Mouse (Mus musculus): Measurements from ENCODE around the gene Ppp6r3.
"Not testable (repeated sequence)": the region's sequence is repeated elsewhere in the genome, so short reads cannot be mapped to it uniquely, and the experiment has no call there.

Ppp6r3 gene

DNA sequence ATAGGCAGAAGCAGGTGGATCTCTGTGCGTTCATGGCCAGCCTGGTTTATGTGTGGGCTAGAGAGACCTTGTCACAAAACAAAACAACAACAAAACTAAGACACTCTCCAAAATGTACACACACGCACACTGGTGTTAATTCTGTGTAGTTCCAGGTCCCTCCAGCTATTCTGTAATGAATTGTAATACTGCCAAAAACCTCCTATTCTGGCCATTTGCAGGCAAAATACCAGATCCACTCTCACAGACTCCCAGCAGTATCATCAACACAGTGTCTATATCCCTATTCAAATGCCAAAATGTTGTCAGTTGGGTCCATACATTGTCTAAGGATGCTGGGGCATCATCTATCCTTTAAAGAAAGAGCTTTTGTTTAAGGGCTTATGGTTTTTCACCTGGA is 30.6 kb downstream of the Ppp6r3 start:
- H3K4me3 ChIP-seq (replicated peaks; ENCODE audit: low read length) = no peak overlapping the region
- no peaks in the 10 kb centered on the region for H3K27me3 ChIP-seq (ENCODE audit: insufficient read depth, low read length)
- H3K36me3 ChIP-seq (ENCODE audit: insufficient read depth, low read length) = peaks cover 76% of the 10 kb centered on the region
- no peaks in the 10 kb centered on the region for H3K9me3 ChIP-seq (ENCODE audit: low read length)
- TF ChIP-seq POU5F1 (IDR thresholded peaks at IDR 0.05; ENCODE audit: borderline replicate concordance, low read length) (no peak), NANOG (IDR thresholded peaks at IDR 0.05; ENCODE audit: borderline replicate concordance, low read length) (no peak), CTCF (conservative IDR thresholded peaks at IDR 0.05; ENCODE audit: low read length) (no peak)
- peaks cover 82% of the 10 kb centered on the region for H3K4me1 ChIP-seq (replicated peaks; ENCODE audit: low read depth, low read length)

DNA sequence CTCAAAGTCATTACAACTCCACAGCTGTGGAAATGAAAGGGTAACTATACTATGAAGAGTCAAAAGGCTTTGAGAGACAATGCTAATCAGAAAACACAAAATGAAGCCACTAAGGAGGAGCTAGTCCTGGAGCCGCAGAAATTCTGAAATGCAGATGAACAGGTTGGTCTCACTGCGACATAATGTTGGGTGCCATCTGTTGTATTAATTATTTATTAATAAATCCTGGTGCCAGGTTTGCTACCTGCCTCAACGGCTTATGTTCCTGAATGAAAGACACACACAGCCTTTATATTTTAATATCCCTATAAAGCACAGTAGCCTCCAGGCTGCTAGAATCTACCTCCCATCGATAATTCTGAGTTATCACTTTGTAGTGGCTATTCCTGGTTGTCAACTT is 33.0 kb downstream of the Ppp6r3 start:
- TF ChIP-seq POU5F1 (IDR thresholded peaks at IDR 0.05; ENCODE audit: borderline replicate concordance, low read length) (no peak), CTCF (conservative IDR thresholded peaks at IDR 0.05; ENCODE audit: low read length) (no peak), NANOG (IDR thresholded peaks at IDR 0.05; ENCODE audit: borderline replicate concordance, low read length) (no peak)
- no peaks in the 10 kb centered on the region for H3K9me3 ChIP-seq (ENCODE audit: low read length)
- no peak overlapping the region for H3K4me3 ChIP-seq (replicated peaks; ENCODE audit: low read length)
- H3K4me1 ChIP-seq (replicated peaks; ENCODE audit: low read depth, low read length) = peaks cover 82% of the 10 kb centered on the region
- H3K36me3 ChIP-seq (ENCODE audit: insufficient read depth, low read length) = peaks cover 75% of the 10 kb centered on the region
- H3K27me3 ChIP-seq (ENCODE audit: insufficient read depth, low read length) = no peaks in the 10 kb centered on the region

DNA sequence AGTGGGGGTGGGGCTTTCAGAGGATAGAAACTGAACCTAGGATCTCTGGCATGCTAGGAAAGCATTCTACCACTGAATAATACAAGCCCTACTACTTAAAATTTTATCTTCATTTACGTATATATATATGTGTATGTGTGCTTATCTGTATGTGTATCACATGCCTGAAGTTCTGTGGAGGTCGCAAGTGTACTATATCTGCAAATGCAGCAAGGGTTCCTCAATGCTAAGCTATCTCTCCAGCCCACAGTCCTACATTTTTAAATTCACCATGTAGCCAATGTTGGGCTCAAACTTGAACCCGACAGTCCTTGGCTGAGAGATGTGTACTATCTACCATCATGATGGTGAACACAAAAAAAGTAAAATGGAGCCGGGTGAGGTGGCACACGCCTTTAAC is 34.6 kb downstream of the Ppp6r3 start:
- no peak overlapping the region for H3K4me3 ChIP-seq (replicated peaks; ENCODE audit: low read length)
- no peak for TF ChIP-seq CTCF (conservative IDR thresholded peaks at IDR 0.05; ENCODE audit: low read length)
- TF ChIP-seq NANOG (IDR thresholded peaks at IDR 0.05; ENCODE audit: borderline replicate concordance, low read length) = no peak
- TF ChIP-seq POU5F1 (IDR thresholded peaks at IDR 0.05; ENCODE audit: borderline replicate concordance, low read length) = no peak

DNA sequence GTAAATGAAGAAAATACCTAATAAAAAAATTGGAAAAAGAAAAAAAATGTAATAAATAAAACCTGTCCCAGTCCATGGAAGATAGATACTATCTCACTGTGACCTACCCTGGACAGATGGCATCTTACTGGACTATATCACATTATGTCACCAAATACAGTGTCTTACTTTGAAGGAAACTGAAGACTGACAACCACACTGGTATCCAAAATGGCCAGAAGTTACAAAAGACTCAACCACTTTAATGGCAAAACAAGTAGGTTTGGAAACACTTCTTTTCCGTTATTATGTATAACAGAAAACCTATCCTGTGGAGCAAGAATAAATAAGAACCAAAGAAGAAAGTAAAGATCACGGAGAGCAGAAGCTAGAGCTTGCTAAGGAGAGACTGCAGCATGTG is 35.3 kb downstream of the Ppp6r3 start:
- H3K4me1 ChIP-seq (replicated peaks; ENCODE audit: low read depth, low read length) = peaks cover 81% of the 10 kb centered on the region
- H3K36me3 ChIP-seq (ENCODE audit: insufficient read depth, low read length) = peaks cover 67% of the 10 kb centered on the region
- H3K27me3 ChIP-seq (ENCODE audit: insufficient read depth, low read length) = no peaks in the 10 kb centered on the region
- H3K4me3 ChIP-seq (replicated peaks; ENCODE audit: low read length) = no peak overlapping the region
- no peaks in the 10 kb centered on the region for H3K9me3 ChIP-seq (ENCODE audit: low read length)
- TF ChIP-seq NANOG (IDR thresholded peaks at IDR 0.05; ENCODE audit: borderline replicate concordance, low read length) (no peak), POU5F1 (IDR thresholded peaks at IDR 0.05; ENCODE audit: borderline replicate concordance, low read length) (no peak), CTCF (conservative IDR thresholded peaks at IDR 0.05; ENCODE audit: low read length) (no peak)

More for the DNA sequence above, 34.6 kb downstream of the Ppp6r3 start:
- no peaks in the 10 kb centered on the region for H3K27me3 ChIP-seq (ENCODE audit: insufficient read depth, low read length)
- H3K9me3 ChIP-seq (ENCODE audit: low read length) = no peaks in the 10 kb centered on the region
- peaks cover 70% of the 10 kb centered on the region for H3K36me3 ChIP-seq (ENCODE audit: insufficient read depth, low read length)
- peaks cover 80% of the 10 kb centered on the region for H3K4me1 ChIP-seq (replicated peaks; ENCODE audit: low read depth, low read length)

DNA sequence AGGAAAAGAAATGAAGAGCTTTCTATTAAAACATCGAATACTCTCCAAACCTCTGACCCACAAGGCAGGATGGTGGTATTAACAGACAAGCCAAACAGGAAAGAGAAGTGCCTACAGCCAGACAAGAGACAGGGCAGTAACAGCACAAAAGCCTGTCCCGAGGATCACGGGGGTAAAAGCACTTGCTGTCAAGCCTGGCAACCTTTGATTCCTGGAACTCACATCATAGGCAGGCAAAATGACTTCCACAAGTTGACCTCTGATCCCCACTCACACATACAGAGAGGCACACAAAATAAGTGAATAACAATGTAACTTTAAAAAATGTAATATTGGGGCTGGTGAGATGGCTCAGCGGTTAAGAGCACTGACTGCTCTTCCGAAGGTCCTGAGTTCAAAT is 36.1 kb downstream of the Ppp6r3 start:
- TF ChIP-seq POU5F1 (IDR thresholded peaks at IDR 0.05; ENCODE audit: borderline replicate concordance, low read length) = no peak
- TF ChIP-seq NANOG (IDR thresholded peaks at IDR 0.05; ENCODE audit: borderline replicate concordance, low read length) = no peak
- TF ChIP-seq CTCF (conservative IDR thresholded peaks at IDR 0.05; ENCODE audit: low read length) = no peak
- H3K4me3 ChIP-seq (replicated peaks; ENCODE audit: low read length) = no peak overlapping the region
- no peaks in the 10 kb centered on the region for H3K27me3 ChIP-seq (ENCODE audit: insufficient read depth, low read length)

DNA sequence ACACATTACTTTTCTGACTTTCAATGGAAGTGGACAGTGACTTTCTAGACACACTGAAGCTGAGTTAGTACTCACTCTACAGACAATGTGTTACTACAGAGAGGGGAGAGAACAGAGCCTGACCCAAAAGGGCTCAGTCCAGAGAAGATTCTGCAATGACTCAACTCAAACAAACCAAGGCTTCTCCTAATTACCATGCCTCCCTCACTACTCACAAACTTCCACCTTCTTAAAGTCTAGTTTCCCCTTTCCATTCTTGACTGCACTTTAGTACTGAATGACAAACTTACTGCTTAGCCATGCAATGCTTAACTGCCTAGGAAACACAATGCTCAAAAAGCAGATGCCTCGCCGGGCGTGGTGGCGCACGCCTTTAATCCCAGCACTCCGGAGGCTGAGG is 37.9 kb downstream of the Ppp6r3 start:
- no peak overlapping the region for H3K4me3 ChIP-seq (replicated peaks; ENCODE audit: low read length)
- H3K4me1 ChIP-seq (replicated peaks; ENCODE audit: low read depth, low read length) = peaks cover 81% of the 10 kb centered on the region
- TF ChIP-seq CTCF (conservative IDR thresholded peaks at IDR 0.05; ENCODE audit: low read length) (no peak), NANOG (IDR thresholded peaks at IDR 0.05; ENCODE audit: borderline replicate concordance, low read length) (no peak), POU5F1 (IDR thresholded peaks at IDR 0.05; ENCODE audit: borderline replicate concordance, low read length) (no peak)
- no peaks in the 10 kb centered on the region for H3K27me3 ChIP-seq (ENCODE audit: insufficient read depth, low read length)
- no peaks in the 10 kb centered on the region for H3K9me3 ChIP-seq (ENCODE audit: low read length)
- H3K36me3 ChIP-seq (ENCODE audit: insufficient read depth, low read length) = peaks cover 59% of the 10 kb centered on the region

More for the DNA sequence above, 36.1 kb downstream of the Ppp6r3 start:
- Histone ChIP-seq H3K36me3 (ENCODE audit: insufficient read depth, low read length) (peaks cover 70% of the 10 kb centered on the region), H3K4me1 (replicated peaks; ENCODE audit: low read depth, low read length) (peaks cover 82% of the 10 kb centered on the region), H3K9me3 (ENCODE audit: low read length) (no peaks in the 10 kb centered on the region)

DNA sequence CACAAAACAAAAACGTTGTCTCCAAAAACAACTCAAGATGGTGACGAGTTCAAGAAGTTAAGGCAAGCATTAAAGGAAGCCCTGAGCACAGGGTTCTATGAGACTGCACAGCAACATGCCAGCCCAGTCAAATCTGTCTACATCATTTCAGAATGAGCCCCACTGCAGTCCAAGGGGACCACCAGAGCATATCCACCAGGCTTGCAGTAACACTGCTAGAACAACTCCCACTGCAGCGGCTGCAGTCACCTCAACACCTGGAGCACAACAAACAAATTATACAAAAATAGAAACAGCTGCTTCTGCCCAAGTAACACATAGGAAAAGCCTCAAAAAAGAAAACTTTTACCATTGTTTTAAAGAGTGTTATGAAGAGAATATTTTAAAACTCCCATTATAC is 40.6 kb downstream of the Ppp6r3 start:
- H3K4me3 ChIP-seq (replicated peaks; ENCODE audit: low read length) = no peak overlapping the region
- H3K36me3 ChIP-seq (ENCODE audit: insufficient read depth, low read length) = peaks cover 40% of the 10 kb centered on the region
- no peaks in the 10 kb centered on the region for H3K27me3 ChIP-seq (ENCODE audit: insufficient read depth, low read length)
- TF ChIP-seq CTCF (conservative IDR thresholded peaks at IDR 0.05; ENCODE audit: low read length) (no peak), POU5F1 (IDR thresholded peaks at IDR 0.05; ENCODE audit: borderline replicate concordance, low read length) (no peak), NANOG (IDR thresholded peaks at IDR 0.05; ENCODE audit: borderline replicate concordance, low read length) (no peak)
- no peaks in the 10 kb centered on the region for H3K9me3 ChIP-seq (ENCODE audit: low read length)
- H3K4me1 ChIP-seq (replicated peaks; ENCODE audit: low read depth, low read length) = peaks cover 90% of the 10 kb centered on the region

DNA sequence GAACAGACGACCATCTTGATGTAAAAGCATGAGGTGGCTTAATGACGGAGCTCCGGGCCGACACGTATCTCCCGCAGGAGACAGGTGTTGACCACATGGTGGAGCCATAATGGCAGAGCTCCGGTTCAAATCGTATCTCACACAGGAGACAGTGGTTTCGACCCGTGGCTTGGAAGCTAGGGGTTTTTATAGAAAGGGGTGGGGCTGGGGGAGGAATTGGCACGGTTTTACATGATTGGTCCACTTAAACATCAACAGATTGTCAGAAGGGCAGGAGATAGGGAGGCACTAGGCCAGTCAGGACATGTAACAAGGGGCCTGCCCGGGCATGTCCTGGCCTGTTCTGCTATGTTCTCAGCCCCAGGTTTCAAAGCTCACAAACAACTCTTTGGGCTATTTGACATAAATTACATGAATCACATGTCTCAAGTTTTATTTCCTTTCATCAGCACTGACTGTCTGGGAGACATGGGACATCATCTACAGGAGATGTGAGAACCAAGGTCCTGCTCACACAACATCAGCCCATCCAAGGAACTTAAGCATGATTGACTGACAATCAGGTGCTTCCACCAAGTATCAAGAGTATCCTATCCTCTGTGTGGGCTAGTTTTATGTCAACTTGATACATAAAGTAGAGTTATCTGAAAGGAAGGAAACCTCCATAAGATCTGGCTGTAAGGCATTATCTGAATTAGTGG is 42.1 kb downstream of the Ppp6r3 start:
- Histone ChIP-seq H3K4me3 (replicated peaks; ENCODE audit: low read length) (peak overlapping the region; percentile 64), H3K4me1 (replicated peaks; ENCODE audit: low read depth, low read length) (peaks cover 86% of the 10 kb centered on the region), H3K36me3 (ENCODE audit: insufficient read depth, low read length) (peaks cover 34% of the 10 kb centered on the region; the same call in 1 of the 2 replicates)
- H3K27me3 ChIP-seq (ENCODE audit: insufficient read depth, low read length); H3K9me3 ChIP-seq (ENCODE audit: low read length): not testable (repeated sequence)

DNA sequence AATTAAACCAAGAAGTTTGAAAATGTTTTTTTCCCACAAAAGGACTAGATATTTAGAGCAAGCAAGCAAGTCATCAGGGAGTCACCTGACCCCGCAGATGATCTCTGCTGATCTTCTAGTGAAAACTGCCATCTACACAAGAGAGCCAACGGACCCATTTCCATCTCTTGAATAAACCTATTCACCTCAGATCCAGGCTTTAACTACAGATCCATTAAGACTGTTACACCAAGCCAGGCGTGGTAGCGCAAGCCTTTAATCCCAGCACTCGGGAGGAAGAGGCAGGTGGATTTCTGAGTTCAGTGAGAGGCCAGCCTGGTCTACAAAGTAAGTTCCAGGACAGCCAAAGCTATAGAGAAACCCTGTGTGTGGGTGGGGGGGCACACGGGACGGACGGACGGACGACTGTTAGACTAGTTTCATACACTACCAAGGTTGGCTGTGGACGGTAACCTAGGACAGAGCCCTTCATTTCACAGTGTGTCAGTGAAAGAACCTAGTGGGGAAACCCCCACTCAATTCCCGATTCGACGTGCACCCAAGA is 42.8 kb downstream of the Ppp6r3 start:
- Histone ChIP-seq H3K4me1 (replicated peaks; ENCODE audit: low read depth, low read length) (peaks cover 80% of the 10 kb centered on the region), H3K9me3 (ENCODE audit: low read length) (no peaks in the 10 kb centered on the region), H3K36me3 (ENCODE audit: insufficient read depth, low read length) (peaks cover 36% of the 10 kb centered on the region; the same call in 1 of the 2 replicates), H3K27me3 (ENCODE audit: insufficient read depth, low read length) (no peaks in the 10 kb centered on the region), H3K4me3 (replicated peaks; ENCODE audit: low read length) (peak overlapping the region; percentile 64)
- TF ChIP-seq NANOG (IDR thresholded peaks at IDR 0.05; ENCODE audit: borderline replicate concordance, low read length) (peak; percentile 65; the same call in 1 of the 2 replicates), CTCF (conservative IDR thresholded peaks at IDR 0.05; ENCODE audit: low read length) (no peak)

Data from E14TG2a.4 (cell line).